Mouse (Mus musculus): Measurements from ENCODE around the gene Psg27. TPM values are rescaled to one million over a fixed set of nuclear protein-coding genes. Genes with fewer than 3 reads are reported as not detected.
"Not testable (repeated sequence)": the region's sequence is repeated elsewhere in the genome, so short reads cannot be mapped to it uniquely, and the experiment has no call there.

The Psg27 gene
- total RNA-seq (2015; ENCODE audit: low replicate concordance) (not detected in 2 replicates), total RNA-seq (2017; ENCODE audit: low replicate concordance) (not detected in 2 replicates)

DNA sequence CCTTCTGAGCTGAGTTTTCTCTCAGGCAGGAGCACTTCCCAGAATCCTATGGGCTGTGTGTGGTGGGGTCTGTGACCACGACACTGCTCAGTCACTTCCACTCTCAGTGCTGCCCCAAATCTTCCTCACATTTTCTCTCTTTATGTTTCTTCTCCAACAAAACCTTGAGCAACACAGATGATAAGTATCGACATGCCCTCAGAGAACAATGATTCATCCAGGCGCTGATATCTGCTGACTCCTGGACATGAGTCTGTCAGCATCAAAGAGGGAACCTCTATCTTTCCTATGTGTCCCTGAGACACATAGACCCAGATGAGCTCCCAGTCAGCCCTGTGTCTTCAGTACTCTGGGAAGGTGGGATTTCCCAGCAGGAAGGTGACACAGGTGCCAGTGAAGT, at the start of gene Psg27:
Gene Psg27 (minus strand): TSS at position 101 of the 400 bp plus-strand sequence.
- ATAC-seq (replicated peaks; ENCODE audit: low FRiP score, poor library complexity, severe bottlenecking): no peak

DNA sequence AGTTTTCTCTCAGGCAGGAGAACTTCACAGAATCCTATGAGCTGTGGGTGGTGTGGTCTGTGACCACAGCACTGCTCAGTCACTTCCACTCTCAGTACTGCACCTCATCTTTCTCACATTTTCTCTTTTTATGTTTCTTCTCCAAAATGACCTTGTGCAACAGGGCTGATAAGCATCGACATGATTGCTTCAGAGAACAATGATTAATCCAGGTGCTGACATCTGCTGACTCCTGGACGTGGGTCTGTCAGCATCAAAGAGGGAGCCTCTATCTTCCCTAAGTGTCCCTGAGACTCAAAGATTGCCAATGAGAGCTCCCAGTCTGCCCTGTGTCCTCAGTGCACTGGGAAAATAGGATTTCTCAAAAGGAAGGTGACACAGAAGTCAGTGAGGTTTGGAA, 49.3 kb upstream of the Psg27 start, which contains the start of gene Psg23:
Gene Psg23 (minus strand): TSS at position 101 of the 400 bp plus-strand sequence.
- ATAC-seq (replicated peaks; ENCODE audit: low FRiP score, poor library complexity, severe bottlenecking): not testable (repeated sequence)

DNA sequence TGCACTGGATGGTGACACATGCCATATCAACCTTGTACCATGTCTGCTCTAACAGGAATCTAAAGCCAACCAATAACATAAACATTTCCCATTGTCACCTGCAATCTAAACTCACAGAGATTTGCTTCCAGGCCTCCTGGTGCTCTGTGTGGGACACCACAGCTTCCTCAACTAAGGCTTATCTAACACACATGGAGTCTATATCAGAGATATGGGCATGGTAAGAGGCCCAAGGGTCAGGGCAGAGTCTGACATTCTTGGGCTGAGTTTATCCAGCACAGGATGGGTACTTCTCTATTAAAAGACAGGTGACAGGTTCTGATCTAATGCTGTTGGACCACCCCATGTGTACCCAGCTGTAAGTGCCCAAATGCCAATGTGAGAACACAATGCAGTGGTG, 7.3 kb downstream of the Psg27 start:
- no peak for ATAC-seq (replicated peaks; ENCODE audit: low FRiP score, poor library complexity, severe bottlenecking)

DNA sequence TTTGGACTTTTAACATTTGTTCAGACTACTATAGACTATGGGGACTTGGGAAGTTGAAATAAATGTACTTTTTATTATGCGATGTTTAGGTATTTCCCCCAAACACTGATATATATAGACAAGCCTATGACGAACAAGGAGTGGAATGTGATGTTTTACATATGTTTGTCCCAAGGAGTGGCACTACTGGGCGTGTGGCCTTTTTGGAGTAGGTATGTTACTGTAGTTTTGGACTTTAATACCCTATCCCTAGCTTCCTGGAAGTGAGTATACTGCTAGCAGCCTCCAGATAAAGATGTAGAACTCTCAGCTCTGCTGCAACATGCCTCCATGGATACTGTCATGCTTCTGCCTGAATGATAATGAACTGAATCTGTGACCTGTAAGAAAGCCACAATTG, 11.4 kb downstream of the Psg27 start:
- ATAC-seq (replicated peaks; ENCODE audit: low FRiP score, poor library complexity, severe bottlenecking): not testable (repeated sequence)

DNA sequence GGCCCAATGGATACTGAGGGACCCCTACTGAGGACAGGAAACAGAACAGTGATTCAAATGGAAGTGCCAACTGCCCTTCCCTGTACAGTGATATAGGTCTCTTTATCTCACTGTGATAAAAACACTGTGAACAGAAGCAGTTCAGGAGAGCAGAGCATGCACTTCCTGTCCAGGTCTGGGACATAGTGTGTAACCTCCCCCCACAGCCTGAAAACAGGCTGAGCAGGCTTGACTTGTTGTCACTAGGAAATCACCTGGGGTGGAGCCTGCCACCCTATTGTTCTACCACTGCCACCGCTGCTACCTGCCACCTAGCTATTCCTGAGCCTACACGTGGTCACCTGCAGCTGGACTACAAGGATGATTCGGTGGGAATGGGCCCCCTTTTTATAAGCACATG, 33.7 kb downstream of the Psg27 start:
- ATAC-seq (replicated peaks; ENCODE audit: low FRiP score, poor library complexity, severe bottlenecking): no peak

DNA sequence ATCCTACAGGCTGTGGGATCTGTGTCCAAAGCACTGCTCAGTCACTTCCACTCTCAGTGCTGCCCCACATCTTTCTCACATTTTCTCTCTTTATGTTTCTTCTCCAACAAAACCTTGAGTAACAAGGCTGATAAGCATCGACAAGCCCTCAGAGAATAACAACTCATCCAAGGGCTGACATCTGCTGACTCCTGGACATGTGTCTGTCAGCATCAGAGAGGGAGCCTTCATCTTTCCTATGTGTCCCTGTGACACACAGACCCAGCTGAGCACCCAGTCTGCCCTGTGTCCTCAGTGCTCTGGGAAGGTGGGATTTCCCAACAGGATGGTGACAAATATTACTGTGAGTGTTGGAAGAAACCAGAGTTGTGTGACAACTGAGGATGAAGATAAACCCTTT, 34.9 kb downstream of the Psg27 start, which contains the start of gene Psg25:
Gene Psg25 (minus strand): TSS at position 101 of the 400 bp plus-strand sequence.
- no peak for ATAC-seq (replicated peaks; ENCODE audit: low FRiP score, poor library complexity, severe bottlenecking)

DNA sequence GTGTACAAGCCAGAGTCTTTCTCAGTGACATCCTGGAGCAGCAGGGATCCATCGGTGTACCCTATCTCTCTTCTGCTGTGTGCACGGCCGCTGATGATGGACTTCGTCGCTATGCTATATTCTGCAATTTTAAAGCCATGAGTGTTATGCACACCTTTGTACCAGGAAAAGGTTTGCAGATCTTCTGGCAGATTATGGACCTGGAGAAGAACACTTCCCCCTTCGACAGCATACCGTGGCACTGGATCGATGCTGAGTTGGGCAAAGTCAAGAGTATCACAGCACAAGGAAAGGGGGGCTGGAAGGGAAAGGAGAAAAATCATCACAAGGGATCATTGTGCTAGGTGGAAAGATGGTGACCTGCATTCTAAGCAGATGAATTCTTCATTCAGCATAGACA, 42.4 kb downstream of the Psg27 start:
- no peak for ATAC-seq (replicated peaks; ENCODE audit: low FRiP score, poor library complexity, severe bottlenecking)

DNA sequence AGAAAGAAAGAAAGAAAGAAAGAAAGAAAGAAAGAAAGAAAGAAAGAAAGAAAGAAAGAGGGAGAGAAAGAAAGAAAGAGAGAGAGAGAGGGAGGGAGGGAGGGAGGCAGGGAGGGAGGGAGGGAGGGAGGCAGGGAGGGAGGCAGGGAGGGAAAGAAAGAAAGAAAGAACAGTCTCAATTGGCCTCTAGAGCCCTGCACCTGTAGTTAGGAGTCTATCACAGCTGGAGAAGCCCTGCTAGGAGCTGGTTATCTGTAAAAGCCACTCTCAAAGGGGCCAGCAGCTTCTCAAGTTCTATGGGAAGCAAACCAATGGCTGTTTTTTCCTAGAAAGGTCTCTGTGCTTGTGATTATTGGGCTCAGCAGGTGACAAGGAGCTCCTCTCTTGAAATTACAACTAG, 54.3 kb downstream of the Psg27 start:
- not testable (repeated sequence) for ATAC-seq (replicated peaks; ENCODE audit: low FRiP score, poor library complexity, severe bottlenecking)

DNA sequence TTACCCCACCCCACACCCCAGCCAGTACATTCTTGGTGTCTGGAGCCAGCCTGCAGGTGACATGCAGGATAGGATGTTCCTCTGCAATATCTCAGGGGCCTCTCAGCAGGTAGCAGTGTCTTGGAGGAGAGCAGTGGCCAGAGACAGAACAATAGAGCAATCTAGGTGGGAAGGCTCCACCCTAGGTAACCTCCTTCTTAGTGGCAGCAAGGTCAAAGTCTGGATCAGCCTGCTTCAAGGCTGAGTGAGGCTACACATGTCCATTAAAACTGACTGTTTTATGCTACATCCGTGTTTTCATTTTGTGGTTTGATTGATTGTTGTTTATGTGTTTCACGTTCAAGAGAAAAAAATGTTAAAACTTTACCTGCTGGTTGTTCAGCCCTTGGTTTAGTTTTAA, 54.7 kb downstream of the Psg27 start:
- ATAC-seq (replicated peaks; ENCODE audit: low FRiP score, poor library complexity, severe bottlenecking): not testable (repeated sequence)

DNA sequence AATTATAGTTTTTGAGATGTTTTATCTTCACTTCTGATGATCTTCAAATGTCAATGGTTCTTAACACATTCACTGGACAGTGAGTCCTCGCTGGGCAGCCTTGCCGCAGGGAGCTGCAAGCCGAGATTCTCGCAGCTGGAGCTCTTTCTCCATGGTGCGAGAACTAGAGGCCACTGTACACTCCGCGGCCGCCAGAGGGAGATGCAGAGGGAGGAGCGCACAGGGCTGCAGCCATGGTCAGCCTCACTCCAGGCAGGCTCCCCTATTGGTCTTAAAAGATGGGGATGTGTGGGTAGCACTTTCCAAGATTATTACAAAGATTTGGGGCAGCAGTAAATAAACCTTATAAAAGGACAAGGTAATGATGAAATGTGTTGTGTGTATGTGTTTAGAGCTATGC, 55.6 kb downstream of the Psg27 start:
- no peak for ATAC-seq (replicated peaks; ENCODE audit: low FRiP score, poor library complexity, severe bottlenecking)

Other genes starting within 250 kb of the Psg27 start
- not detected in 2 replicates for gene Psg18, start 212.3 kb downstream of the Psg27 start, total RNA-seq (2015; ENCODE audit: low replicate concordance)
- gene Psg18, start 212.3 kb downstream of the Psg27 start, total RNA-seq (2017; ENCODE audit: low replicate concordance): not detected in 2 replicates
- gene Psg28, start 135.3 kb downstream of the Psg27 start, total RNA-seq (2015; ENCODE audit: low replicate concordance): not detected in 2 replicates
- gene Psg28, start 135.3 kb downstream of the Psg27 start, total RNA-seq (2017; ENCODE audit: low replicate concordance): 0.85 TPM in 1 of 2 replicates, not detected in the other
- gene Psg26, start 83.1 kb downstream of the Psg27 start, total RNA-seq (2015; ENCODE audit: low replicate concordance): not detected in 2 replicates
- 0.17 TPM in 1 of 2 replicates, not detected in the other for gene Psg26, start 83.1 kb downstream of the Psg27 start, total RNA-seq (2017; ENCODE audit: low replicate concordance)
- not detected in 2 replicates for gene Psg25, start 35.0 kb downstream of the Psg27 start, total RNA-seq (2015; ENCODE audit: low replicate concordance)
- gene Psg25, start 35.0 kb downstream of the Psg27 start, total RNA-seq (2017; ENCODE audit: low replicate concordance): 0.14 TPM in 1 of 2 replicates, not detected in the other
- gene Psg23, start 49.2 kb upstream of the Psg27 start, total RNA-seq (2015; ENCODE audit: low replicate concordance): not detected in 2 replicates
- gene Psg23, start 49.2 kb upstream of the Psg27 start, total RNA-seq (2017; ENCODE audit: low replicate concordance): not detected in 2 replicates
- gene Psg21, start 89.4 kb upstream of the Psg27 start, total RNA-seq (2015; ENCODE audit: low replicate concordance): not detected in 2 replicates
- gene Psg21, start 89.4 kb upstream of the Psg27 start, total RNA-seq (2017; ENCODE audit: low replicate concordance): not detected in 2 replicates
- gene Psg20, start 118.9 kb upstream of the Psg27 start, total RNA-seq (2015; ENCODE audit: low replicate concordance): not detected in 2 replicates
- gene Psg20, start 118.9 kb upstream of the Psg27 start, total RNA-seq (2017; ENCODE audit: low replicate concordance): not detected in 2 replicates
- not detected in 2 replicates for gene Psg22, start 150.8 kb upstream of the Psg27 start, total RNA-seq (2015; ENCODE audit: low replicate concordance)
- not detected in 2 replicates for gene Psg22, start 150.8 kb upstream of the Psg27 start, total RNA-seq (2017; ENCODE audit: low replicate concordance)
- 0.84 TPM in 1 of 2 replicates, not detected in the other for gene Psg19, start 231.2 kb upstream of the Psg27 start, total RNA-seq (2015; ENCODE audit: low replicate concordance)
- not detected in 2 replicates for gene Psg19, start 231.2 kb upstream of the Psg27 start, total RNA-seq (2017; ENCODE audit: low replicate concordance)